Mouse (Mus musculus): ENCODE data around the gene Ptprd.
"Not testable (repeated sequence)": the region's sequence is repeated elsewhere in the genome, so short reads cannot be mapped to it uniquely, and the experiment has no call there.

The Ptprd gene

DNA sequence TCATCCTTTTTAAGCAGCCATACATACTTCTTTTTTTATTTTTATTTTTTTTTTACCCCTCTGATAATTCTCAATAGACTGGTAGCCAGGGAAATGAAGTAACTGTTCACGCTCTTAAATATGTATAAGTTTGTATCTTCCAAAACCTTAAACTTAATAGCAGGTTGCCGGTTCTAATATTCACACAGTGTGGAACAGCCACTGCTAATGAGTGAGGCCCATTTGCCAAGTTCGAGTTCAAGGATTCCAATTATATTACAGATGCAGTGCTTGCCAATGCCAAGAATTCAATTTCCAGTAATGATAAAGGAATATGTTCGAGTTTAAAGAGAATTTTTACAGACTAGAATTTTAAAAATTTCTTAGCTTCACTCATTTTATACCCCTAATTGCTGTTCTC, 322.3 kb downstream of the Ptprd start:
- DNase-seq (ENCODE audit: low spot score in 2 of 2) = no peak

- no peak for DNase-seq (ENCODE audit: low spot score in 2 of 2)
These were observed 331.5 kb downstream of the Ptprd start for GRCm38 (mm10) chr4:77880213-77880612.

DNA sequence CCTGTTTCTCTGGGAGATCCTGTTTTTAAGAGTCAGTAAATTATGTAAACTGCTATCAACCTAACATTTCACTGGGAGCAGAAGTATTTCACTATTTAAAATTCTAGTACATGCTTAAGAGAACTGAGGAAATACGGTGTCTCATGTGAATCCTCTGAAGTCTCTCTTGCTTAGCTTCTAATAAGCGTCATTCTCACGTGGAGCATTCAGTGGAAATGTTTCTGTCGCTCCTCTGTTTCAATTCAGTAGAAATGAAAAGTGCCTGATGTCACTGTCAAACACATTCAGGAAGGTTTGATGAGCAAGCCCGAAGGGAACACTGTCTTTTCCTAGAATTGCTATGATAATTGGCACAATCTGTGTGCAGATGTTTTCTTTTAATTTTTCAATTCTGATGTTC, 350.5 kb downstream of the Ptprd start:
- DNase-seq (ENCODE audit: low spot score in 2 of 2) = no peak

DNA sequence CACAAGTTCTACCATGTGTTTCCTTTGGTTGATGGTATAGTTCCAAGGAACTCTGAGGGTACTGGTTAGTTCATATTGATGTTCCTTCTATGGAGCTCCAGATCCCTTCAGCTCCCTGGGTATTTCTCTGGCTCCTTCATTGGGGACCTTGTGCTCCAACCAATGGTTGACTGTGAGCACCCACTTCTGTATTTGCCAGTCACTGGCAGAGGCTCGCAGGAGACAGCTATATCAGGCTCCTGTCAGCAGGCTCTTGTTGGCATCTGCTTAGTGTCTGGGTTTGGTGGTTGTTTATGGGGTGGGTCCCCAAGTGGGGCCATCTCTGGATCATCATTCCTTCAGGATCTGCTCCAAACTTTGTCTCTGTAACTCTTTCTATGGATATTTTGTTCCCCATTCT, 414.4 kb downstream of the Ptprd start:
- not testable (repeated sequence) for DNase-seq (ENCODE audit: low spot score in 2 of 2)

GRCm38 (mm10) chr4:77777237-77777636, 434.5 kb downstream of the Ptprd start:
- no peak for DNase-seq (ENCODE audit: low spot score in 2 of 2)

GRCm38 (mm10) chr4:77763790-77764189, 448.0 kb downstream of the Ptprd start:
- no peak for DNase-seq (ENCODE audit: low spot score in 2 of 2)

GRCm38 (mm10) chr4:77743391-77743790, 468.4 kb downstream of the Ptprd start:
- no peak for DNase-seq (ENCODE audit: low spot score in 2 of 2)

GRCm38 (mm10) chr4:77721908-77722307, 489.9 kb downstream of the Ptprd start:
- DNase-seq (ENCODE audit: low spot score in 2 of 2) = no peak

DNA sequence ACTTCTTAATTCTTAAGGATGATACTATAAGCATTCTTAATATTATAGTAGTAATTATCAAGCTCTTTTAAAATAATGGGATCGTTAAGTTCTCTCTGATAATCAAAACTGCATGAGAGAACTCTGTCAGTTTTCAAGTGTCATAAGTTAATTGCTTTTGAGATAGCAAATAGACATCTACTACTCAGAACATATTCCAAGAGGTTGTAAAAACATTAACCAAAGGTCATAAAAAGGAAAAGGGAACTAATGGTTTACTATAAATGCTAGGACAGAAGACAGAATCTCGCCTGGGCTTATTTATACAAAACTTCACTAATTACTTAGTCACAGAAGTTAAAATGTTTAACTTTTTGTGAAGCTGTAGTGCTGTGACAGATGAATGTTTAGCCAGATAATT, 494.0 kb downstream of the Ptprd start:
- DNase-seq (ENCODE audit: low spot score in 2 of 2) = no peak

- no peak for DNase-seq (ENCODE audit: low spot score in 2 of 2)
These were observed 501.5 kb downstream of the Ptprd start for GRCm38 (mm10) chr4:77710231-77710630.

- no peak for DNase-seq (ENCODE audit: low spot score in 2 of 2)
These were observed 513.5 kb downstream of the Ptprd start for GRCm38 (mm10) chr4:77698294-77698693.

GRCm38 (mm10) chr4:77675798-77676197, 536.0 kb downstream of the Ptprd start:
- DNase-seq (ENCODE audit: low spot score in 2 of 2) = no peak

DNA sequence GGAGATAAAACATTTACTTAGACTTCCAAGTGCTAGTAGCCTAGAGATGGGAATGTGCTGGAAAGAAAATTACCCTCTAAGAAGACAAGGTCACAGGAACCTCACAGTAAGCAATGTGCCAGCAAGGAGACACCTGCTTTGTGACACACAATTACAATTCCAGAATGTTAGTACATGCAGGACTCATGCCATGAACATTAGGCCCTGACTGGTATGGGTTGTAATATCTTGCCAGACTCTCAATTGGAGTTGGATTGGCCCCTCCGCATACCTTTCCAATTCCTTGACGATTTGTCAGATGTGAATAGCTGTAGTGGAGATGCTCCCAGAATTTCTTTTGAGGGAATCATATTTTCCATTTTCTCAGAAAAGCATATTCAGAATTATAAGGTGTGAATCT, 547.0 kb downstream of the Ptprd start:
- DNase-seq (ENCODE audit: low spot score in 2 of 2) = no peak

- no peak for DNase-seq (ENCODE audit: low spot score in 2 of 2)
These were observed 549.5 kb downstream of the Ptprd start for GRCm38 (mm10) chr4:77662309-77662708.

DNA sequence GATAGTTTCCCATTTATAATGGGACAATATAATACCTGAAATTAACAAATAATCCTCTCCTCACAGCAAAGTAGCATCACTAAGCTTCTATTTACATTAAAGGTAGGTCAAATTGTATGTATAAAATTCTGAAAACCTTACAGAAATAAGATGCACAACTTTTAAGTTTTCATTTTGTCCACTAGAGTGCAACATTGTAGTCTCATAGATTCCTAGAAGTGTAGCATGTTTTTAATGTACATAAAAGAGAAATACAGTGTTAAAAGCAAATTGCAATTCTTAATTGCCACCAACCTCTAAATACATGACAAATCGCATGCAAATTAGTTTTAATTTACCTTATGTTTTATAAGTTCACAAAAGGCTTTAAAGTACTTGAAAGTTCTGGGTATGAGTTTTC, 556.1 kb downstream of the Ptprd start:
- no peak for DNase-seq (ENCODE audit: low spot score in 2 of 2)

DNA sequence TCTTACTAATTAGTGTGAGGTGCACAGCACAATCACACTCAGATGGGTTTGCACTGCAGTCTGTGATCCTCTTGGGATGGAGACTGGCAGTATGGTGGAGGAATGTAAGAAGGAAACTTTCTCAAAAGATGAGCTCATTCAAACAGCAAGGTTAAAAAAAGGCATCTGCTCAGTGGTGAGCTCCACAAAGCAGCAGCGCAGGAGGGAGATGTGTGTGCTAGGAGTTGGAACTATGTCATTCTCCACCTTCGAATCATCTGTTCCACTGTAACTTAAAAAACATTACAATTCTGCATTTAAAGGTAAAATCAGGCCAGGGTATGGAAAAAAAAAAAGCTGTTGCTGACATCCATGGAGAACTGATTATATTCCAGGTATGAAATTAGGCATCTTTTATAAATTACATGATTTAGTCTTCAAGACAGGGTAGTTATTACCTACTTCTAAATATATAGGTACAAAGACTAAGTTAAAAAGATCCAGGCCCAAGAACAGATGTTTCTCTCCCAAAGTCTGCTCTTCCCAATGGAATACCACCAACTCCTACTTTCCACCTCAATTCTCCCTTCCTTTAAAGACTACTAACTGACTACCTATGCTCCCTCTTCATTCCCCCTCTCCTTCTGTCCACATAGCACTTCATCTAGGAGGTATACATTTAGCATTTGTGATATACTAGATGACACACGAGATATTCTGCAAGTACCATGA, 562.0 kb downstream of the Ptprd start:
- DNase-seq (ENCODE audit: low spot score in 2 of 2) = no peak

DNA sequence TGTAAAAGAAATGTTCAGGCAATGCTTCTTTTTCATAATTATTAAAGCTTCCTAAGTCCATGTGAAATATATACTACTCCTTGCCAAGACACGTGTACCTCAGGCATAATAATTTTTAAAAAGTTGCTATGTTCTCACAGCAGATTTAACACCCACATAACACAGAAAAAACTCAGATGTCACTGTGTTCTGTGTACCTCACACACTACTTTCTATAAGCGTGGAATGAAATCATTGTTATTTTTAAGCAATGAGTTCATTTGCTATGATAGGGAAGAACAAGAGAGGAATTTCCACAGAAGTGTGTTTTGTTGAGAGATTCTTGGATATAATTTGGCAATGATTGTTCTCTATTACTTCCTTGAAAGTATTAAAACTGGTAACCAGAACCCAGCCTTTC, 562.9 kb downstream of the Ptprd start:
- no peak for DNase-seq (ENCODE audit: low spot score in 2 of 2)

- DNase-seq (ENCODE audit: low spot score in 2 of 2) = no peak
These were observed 564.2 kb downstream of the Ptprd start for GRCm38 (mm10) chr4:77647451-77648137.

- no peak for DNase-seq (ENCODE audit: low spot score in 2 of 2)
These were observed 567.3 kb downstream of the Ptprd start for GRCm38 (mm10) chr4:77644435-77644834.

GRCm38 (mm10) chr4:77640022-77640421, 571.7 kb downstream of the Ptprd start:
- no peak for DNase-seq (ENCODE audit: low spot score in 2 of 2)

DNA sequence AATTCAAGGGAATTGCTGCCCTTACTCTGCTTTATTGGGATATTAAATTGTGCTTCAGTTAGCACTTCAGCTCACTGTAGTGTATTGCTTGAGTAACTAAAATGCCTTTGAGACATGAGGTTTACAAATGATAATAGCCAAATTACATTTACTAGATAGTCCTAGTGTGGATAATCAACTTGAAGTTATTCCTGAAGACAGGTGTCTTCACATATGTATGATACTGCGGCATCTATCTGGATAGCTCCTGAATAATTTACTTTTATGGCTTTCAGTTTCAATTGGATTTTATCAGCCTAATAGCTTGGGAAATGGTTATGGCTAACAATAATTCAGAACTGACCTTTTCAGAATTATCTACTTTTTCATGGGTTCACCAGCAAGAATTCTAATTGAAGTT, 598.6 kb downstream of the Ptprd start:
- DNase-seq (ENCODE audit: low spot score in 2 of 2) = no peak

DNA sequence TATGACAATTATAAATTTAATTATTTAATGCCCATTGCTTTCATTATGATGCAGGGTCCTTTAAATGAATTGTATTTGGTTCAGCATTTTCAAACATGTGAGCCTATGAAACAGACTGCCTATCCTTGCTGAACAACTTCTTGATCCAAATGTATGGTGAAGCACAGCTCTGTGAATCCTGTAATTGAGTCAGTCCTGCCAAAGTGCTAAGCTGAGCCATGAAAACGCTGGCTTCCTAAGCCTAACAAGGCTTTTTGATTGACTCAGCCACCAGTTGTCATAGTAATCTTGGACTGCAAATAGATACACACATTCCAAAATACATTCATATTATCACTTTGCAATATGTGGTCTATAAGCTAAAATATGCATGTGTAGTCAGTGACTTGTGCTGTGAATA, 625.1 kb downstream of the Ptprd start:
- no peak for DNase-seq (ENCODE audit: low spot score in 2 of 2)

GRCm38 (mm10) chr4:77586222-77586621, 625.5 kb downstream of the Ptprd start:
- no peak for DNase-seq (ENCODE audit: low spot score in 2 of 2)
